Mouse (Mus musculus): Measurements from ENCODE around the gene Ccdc57. TPM values are rescaled to one million over a fixed set of nuclear protein-coding genes. Genes with fewer than 3 reads are reported as not detected.
A peak's percentile ranks its signal among the peaks of the same experiment; 100 is the strongest.
"Not testable (repeated sequence)": the region's sequence is repeated elsewhere in the genome, so short reads cannot be mapped to it uniquely, and the experiment has no call there.

Gene Ccdc57
- total RNA-seq, 2 experiments from 2014 or later, result 0.65 to 0.77 TPM

DNA sequence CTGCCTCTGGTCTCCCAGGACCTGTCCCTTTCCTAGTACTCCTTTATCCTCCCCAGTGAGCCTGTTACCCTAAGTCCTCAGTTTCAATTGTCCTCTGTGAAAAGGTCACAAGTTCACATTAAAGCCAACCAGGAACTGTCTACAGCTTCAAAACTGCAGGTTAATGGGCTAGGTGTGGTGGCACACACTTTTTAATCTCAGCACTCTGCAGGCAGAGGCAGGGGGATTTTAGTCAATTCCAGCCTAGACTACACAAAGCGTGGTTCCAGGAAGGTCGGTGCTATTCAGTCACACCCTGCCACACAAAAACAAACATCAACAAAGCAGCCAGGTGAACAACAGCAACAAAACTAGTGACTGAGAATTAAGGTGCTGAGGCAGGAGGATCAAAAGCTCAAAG is 81.1 kb downstream of the Ccdc57 start:
- DNase-seq, result no peak

DNA sequence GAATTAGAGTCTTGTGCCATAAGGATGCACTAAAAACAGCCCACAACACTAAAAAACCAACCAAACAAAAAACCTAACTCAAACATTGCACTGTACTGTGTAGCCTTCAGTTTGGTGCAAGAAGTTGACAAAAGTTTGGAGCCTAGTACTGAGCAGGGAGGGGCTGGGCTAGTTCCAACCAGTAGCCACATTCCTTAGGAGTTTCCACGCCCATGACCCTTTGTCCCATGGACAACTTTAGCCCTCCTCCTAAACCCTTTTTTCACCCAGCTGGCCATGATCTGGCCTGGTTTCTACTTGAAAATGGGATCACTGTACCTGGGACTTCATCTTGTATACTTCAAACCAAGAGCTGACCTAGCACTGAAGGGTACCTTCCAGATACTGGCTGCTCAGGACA is 81.5 kb downstream of the Ccdc57 start:
- DNase-seq, result no peak

DNA sequence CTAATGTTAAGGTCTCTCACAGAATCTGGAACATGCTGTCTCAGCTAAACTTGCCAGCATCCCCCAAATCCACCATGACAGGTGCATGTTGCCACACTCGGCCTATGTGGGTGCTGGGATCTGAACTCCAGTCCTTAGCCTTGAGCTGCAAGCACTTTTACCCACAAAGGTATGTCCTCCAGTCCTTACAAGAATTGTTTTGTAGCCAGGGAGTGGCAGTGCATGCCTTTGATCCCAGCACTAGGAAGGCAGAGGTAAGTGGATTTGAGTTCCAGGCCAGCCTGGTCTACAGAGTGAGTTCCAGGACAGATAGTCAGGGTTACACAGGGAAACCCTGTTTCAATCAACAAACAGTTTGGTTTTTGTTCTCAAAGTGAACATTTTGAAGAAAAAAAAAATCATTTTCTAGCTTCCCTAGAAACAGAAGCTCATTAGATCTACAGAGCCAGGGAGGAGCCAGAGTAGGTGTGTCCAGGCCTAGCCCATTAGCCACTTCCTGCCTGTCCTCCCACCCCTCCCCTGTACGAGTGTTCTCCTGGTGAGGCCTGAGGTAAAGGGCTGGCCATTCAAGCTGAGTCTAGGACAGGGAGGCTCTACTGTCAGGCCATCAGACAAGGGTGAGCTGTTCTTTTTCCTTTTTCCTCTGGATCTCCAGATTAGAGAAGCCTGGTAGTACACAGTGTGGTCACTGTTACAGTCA is 82.2 kb downstream of the Ccdc57 start:
- DNase-seq, result peak in 1 of 2 experiments; percentile 22

DNA sequence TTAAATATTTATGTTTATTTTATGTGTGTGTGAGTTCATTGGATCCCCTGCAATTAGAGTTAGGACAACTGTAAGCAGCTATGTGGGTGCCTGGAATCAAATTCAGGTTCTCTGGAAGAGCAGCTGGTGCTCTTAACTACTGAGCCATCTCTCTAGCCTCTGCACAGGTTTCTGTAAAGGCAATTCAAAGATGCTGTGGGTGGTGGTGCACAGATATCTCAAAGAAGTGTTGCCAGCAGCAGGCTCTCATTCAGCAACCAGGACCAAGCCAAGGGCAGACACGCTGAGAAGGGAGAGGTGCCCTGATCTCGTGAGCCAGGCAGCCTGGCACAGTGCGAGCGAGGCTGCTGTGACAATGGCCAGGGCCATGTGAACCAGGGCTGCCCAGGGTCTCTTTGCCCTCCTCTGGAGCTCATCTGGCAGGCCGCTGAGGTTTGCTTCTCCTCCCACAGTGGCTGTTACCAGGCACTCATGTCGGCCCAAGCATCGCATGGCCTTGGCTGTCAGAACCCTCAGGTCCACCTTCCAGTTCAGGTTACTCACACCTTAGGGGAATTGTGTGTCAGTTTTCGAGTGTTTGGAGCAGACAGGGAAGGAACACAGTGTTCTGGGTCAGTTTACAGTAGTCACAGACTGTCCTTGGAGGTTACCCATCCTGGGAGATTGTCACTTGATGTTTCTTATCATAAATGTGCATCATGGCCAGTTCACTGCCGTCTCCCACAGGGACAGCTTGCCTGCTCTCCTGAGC is 85.8 kb downstream of the Ccdc57 start:
- DNase-seq, result no peak

DNA sequence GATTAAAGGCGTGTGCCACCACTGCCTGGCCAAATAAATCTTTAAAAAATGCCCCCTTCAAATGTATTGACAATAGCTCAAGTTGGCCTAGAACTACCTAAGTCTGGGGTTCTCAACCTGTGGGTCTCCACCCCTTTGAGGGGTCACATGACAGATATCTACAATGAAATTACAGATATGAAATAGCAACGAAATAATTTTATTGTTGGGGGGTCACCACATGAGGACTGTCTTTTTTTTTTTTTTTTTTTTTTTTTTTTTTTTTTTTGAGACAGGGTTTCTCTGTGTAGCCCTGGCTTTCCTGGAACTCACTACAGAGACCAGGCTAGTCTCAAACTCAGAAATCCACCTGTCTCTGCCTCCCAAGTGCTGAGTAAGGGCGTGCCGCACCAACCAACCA is 88.3 kb downstream of the Ccdc57 start:
- no peak for DNase-seq

DNA sequence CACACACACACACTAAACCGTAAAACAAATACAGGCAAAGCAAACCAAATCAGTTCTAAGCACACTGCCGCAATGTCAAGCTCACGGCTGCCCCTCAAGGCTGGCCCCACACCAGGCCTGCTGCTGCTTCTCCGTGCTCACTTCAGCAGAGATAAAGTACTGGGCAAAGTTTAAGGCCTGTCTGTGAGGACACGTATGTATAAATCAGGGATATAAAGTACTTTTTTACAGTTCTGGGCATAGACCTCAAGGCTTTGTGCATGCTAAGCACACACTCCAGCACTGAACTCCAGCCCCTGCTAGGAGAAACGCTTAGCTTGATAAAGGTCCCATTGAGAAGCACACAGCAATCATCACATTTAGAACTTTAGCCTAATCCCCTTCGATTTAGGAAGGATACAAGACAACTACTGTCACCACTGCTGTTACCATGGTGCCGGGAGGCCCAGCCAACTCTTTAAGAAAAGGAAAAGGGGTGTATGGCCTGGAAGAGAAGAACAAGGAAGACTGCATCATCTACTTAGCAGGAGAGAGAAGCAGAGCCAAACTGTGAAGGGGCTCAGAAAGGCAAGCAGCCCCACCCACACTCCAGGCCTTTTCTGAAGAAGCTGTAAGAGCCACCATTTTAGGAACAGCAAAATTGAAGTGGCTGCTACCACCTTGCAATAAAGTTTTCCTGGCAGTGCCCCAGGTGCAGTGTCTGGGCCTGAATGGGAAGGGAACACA is 99.0 kb downstream of the Ccdc57 start:
- DNase-seq, result no peak

DNA sequence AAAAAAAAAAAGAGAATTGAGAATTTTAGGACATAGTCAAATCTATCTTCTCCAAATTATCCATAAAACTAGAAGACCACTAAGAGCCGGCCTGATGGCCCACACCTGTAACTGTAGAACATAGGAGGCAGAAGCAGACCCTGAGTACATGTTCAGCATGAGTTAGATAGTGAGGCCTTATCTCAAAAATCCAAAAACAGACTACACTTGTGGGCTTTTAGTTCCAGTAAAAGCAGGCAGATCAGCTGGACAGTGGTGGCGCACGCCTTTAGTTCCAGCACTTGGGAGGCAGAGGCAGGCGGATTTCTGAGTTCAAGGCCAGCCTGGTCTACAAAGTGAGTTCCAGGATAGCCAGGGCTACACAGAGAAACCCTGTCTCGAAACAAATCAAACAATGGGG is 99.7 kb downstream of the Ccdc57 start:
- not testable (repeated sequence) for DNase-seq

DNA sequence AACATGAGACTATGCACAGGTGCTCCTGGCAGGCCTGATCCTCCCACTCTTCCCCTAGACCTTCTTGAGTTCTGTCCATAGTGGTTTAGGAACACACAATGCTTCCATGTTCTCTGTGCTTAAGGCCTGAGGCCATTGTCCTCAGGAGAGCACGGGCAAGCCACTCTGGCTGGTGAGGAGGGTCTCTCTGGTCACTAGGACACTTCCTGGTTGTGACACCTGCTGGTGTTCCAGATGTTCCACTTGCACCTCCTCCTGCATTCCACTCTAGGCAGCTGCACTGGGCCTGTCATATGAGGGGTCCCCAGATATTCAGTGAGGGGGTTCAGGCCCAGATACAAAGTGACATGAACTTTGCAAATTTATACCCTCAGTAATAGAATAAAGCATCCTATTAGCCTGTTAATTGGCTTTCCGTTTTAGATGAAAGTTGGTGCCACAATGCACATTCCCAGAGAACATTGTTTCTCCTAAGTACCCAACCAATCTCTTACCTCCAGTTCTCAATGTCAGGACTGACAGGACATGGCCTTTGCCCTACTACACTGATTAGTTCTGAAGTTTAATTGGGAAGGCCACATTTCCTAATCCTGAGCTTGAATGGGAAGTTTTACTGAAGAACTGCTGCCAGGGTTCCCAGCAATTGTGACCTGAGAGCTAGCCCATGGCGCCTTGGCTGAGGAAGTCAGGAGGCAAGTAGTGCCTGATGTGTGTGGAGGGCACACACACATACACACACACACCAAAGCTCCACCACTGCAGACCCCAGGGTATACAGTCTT is 100.8 kb downstream of the Ccdc57 start:
- DNase-seq, result no peak

DNA sequence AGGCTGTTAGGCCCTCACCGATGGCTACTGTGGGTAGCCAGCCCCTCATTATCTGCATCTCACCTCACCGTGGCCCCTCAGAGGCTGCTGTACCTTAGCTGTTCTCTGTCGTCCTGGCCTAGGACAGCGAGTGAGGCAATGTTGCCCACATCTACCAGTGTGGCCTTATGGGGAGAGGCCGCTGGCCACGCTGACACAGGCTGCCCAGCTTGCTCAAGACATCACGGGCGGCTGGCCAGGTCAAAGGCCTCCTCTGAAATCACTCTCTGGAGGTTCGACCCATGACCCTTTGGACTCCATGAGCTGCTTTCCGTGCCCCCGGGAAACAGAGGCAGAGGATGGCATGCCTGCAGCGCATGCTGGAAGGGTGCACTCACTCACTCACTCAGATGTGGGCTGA is 102.0 kb downstream of the Ccdc57 start:
- no peak for DNase-seq

DNA sequence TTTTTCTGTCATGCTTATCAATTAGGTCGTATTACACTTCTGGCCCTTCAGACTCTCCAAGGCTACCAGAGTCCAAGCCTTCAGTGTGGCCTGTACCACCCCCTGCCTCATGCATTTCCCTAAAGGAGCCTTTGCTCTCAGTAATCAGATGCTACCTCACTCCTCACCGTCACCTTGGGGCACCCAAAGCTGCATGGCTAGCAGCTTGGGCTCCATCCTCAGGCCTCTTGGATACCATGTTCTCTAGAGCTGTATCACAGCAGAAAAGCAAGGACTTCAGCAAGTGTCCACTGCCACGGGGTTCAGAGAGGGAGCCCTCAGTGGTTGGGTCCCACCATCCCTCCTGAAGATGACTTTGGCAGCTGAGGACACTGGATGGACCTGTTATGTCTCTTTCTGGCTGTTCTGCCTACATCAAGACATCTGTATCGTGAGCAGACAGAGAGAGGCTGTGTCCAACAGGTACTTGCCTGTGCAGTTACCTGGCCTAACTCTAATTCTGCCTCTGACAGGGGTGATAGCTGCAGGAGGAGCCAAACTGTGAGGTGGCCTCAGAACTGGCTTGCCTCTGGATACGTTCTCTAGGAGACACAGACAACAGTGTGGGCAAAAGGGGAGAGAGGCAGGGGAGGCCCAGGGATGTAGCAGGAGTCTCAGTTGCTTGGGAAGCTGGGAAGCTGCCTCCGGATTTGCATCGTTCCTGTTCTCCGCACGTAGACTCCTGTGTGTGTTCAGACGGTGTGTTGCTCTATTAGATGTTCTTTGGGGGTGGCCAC is 102.7 kb downstream of the Ccdc57 start:
- no peak for DNase-seq

DNA sequence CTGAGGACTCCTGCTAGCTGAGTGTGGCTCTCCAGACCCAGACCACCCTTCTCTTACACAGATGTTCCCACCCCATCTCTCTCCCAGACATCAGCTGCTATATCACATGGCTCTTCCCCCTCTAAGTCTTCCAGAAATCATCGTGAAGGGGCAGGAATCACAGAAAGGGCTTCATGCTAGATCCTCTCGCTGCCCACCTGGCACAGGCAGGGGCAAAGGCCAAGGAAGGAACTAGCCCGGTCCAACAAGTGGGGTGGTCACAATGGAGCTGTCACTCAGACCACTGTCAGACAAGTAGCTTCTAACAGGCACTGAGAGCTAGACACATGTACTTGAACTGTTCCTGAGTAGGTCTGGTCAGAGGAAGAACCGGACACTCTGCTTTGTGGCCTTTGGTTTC is 104.3 kb downstream of the Ccdc57 start:
- no peak for DNase-seq

DNA sequence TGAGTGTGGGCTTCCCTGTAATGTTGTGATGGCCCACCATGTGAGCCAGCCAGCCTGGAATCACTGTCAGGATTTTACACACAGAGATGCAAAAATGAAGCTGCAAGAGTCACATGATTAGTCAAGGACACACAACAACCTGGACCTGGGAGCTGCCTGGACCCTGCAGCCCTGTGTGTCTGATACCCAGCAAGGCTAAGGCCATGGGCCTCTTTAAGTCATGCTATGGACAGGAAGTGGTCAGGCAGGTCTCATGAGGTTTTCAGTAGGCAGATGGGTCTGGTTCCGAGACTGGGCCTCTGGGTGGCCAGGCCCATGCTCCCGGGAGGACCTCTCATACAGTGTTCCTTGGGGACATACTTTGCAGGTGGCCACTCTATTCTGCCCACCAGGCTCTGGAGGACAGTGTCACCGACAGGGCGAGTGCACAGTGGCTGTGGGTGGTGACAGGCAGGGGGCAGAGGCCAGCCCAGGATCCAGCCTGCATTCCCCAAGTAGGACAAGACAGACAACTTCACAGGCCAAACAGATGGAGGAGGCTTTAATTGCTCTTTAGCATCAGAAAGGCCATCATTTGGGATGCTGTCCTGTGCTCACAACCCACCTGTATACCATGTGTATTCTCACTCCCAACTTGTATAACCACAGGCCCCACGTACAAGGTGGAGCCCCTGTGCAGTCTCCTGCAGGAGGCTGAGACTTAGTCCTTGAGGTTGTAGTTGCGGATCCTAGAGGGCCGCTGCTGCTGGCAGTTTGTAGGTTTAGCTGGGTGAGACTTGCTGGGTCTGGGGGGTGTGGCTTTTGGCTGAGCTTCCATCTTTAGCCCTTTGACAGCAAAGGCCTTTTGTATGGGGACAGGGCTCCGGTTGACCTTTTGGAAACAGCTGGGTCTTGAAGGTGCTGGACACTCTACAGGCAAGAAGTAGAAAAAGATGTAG is 106.4 kb downstream of the Ccdc57 start:
- no peak for DNase-seq

DNA sequence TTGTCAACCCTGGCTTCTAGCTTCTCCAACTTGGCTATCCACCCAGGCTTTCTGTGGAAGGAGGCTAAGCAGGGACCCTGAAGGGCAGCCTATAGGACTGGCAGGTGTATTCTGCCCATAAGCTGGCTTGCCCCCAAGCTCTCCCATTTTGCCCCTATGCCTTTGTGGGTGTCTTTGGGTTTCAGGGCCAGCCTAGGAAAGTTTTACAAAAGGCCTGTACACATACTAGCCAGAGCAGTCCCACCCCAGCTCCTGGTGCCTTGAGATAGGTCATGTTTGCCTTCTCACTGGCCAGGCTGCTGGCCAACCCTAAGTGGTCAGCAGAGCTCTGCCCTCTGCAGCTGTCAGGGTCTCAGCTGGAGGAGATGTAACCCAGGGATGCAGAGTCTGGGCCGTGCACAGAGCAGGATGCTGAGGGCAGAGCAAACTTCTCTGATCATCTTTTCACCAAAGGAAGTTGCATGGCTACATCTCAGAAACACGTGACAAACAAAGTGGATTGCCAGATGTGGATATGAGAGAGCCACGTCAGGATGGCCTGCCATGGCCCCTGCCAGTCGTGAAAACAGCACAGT is 107.3 kb downstream of the Ccdc57 start:
- peak in 1 of 2 experiments; percentile 23 for DNase-seq

DNA sequence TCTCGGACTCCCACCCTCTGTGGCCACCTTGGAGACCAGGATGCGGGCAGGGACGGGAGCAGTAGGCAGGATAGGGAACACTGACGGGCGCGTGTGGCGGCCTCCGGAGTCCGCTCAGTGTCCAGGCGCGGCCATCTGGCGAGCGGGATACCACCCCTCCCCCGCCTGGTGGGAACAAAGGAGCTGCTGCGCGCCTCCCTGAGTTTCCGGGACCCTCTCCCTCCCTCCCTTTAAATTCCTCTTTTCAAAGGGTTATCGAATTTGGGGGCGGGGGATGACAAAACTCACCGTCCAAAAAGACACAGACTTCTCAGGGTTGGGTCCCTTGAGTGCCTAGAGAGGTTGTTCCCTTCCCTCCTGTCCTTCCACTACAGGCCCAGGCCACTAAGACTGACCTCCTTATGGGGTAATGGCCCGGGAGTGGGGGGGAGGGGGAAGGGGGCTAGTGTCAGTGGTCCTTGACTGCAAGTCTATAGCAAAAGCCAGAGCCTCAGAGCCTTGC is 107.8 kb downstream of the Ccdc57 start:
- no peak for DNase-seq

DNA sequence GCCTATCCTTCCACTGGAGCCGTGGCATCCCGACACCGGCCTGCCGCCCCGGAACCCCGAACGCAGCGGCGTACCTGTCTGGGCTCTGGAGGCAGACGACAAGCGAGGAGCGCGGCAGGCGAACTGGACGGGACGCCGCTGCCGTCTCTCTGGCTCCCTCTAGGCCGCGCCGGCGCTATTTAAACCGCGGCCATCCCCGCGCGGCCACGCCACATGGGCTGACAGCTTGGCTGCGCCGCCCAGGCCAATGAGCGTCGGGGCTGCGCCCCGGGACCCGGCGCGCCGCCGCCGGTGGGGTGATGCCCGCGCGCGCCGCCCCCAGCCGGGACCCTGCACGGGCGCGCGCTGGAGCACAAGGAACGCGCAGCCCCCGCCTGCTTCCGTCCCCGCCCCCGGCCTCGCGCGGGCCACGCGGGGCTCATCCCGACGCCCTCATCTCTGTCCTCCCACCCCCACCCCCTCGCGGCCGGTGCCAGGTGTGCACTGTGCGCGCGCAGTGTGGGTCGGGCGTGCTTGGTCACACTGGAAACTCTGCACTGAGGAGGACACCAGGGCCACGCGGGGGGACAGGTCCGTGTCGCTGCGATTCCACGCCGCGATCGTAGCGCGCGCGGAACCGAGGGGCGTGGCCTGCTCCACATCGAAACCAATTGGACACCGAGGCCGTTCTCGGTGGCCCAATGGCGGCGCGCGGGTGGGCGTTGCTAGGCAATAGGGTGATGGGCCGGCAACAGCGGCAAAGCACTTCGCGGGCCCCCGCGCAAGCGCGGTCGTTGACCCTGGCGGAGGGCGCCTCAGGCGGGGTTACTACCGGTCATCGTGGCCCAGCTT is 108.5 kb downstream of the Ccdc57 start, which contains the start of gene Fasn:
Gene Fasn, minus strand, starts transcription at position 592 of the 831 bp plus-strand sequence.
- peak; percentile 95 to 97 for DNase-seq

DNA sequence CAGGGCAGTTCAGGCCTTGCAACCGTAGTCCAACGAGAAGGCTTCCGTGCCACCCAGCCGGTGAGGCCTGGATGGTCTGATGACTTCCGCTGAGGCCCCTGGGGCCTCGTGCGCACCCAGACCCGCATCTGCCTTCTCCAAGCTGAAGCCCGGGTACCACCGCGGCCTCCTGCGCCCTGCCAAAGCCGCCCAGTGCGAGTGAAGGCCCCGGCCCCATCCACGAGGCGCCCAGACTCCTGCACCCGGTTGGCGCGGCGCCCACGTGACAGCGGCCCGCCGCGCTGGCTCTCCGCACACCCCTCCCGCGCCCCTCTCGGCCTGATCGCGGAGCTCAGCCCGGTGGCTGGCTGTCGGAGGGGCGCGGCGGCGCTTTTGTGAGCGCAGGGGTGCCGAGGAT is 109.1 kb downstream of the Ccdc57 start:
- DNase-seq, result no peak

DNA sequence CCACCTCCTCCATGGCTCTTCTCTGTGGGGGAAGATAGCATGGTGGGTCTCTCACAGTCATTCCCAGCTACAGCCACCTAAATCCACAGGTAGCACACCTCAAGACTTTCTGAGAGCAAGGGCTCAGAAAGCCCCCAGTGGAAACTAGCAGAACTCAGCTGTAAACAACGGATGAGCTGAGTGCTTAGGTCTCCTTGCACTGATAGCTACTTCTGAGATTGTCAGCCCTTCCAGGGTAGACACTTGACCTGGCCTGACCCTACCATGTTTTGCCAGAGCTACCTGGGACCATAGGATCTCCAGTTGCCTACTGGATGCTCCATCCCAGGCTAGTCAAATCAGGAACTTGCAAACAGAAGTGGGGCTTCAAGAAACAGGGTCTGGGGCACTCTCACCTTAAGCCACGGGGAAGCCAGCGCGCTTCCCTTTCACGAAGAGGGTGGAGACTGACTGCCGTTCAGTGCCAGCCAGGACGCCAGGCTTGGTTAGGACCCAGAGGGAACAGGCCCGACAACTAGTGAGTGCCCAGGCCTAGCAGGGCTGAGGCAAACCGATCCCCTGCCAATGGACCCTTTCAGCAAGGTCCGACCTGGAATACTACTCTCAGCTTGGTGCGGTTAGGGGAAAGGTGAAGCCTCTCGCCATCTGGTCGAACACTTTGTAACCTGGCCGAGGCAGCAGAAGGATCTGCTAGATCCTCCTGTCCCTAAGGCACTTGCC is 109.7 kb downstream of the Ccdc57 start:
- DNase-seq, result no peak

DNA sequence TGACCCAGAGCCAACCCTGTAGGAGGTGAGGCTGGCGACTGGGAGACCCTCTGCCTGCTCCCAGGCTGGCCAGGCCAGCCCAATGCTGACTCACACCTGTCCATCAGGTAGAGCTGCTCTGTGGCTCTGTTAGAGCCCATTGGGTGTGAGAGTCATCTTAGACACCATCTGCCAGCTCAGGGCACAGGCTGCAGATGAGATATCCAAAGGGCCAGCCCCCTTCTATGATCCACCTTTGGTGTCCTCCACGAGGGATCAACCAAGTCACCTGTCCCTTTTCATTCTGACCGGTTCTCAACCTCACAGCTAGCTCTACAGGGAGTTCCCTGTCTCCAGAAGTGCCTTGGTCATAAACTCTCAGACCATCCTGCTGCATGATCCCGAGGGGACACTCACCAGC is 110.4 kb downstream of the Ccdc57 start:
- no peak for DNase-seq

Measured in heart, adult 18-20 months (tissue).